Mouse (Mus musculus): ENCODE results near the gene Olfr575. TPM values are rescaled to one million over a fixed set of nuclear protein-coding genes. Genes with fewer than 3 reads are reported as not detected.

The Olfr575 gene
- not detected in 2 replicates for polyA plus RNA-seq (2012)

GRCm38 (mm10) chr7:102958593-102958992 is at the start of gene Olfr575:
Gene Olfr575 (minus strand): TSS chr7:102958775.
- no peak for TF ChIP-seq GATA1 (IDR thresholded peaks at IDR 0.05; ENCODE audit: low read length)

DNA sequence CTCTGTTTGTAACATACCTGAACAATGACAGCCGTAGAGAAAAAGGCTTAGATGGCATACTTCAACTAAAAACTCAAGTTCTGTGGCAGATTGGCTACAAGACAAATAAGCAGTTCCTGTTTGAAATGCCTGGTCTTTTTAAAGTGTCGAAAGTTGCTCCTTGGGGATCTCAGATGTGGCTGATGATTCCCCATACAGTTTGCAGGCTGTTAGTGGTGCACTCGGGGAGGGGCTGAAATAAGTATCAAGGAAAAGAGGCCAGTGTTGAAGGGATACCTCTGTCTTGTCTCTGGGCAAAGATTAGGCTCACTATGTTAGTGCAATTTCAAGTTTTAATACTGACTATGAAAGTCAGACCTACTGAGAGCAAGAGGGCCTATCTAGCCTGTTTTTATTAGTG is 30.6 kb upstream of the Olfr575 start, which contains the start of gene Olfr578:
Gene Olfr578 (minus strand): TSS at position 101 of the 400 bp plus-strand sequence.
- TF ChIP-seq GATA1 (IDR thresholded peaks at IDR 0.05; ENCODE audit: low read length) = no peak

GRCm38 (mm10) chr7:102975843-102976242 is 17.3 kb upstream of the Olfr575 start, which contains the start of gene Olfr577:
Gene Olfr577 (minus strand): TSS chr7:102975943.
- TF ChIP-seq GATA1 (IDR thresholded peaks at IDR 0.05; ENCODE audit: low read length) = no peak

DNA sequence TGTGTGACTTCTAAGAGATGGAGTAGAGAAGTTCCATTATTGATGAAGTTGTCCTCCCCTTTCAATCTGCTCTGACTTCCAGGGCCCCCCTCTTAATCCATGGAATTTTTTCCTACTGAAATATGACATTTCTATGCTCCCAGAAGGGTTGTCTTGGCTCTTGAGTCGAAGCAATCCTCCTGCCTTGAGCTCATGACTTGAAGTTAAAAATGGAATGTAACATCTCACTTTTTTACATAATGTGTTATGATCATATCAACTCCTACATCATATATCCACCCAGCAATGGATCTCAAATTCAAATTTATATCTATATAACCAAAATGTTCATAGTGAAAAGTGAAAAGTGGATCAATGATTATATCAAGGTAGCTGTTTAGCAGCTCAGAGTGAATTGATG is 15.8 kb upstream of the Olfr575 start:
- TF ChIP-seq GATA1 (IDR thresholded peaks at IDR 0.05; ENCODE audit: low read length) = no peak

DNA sequence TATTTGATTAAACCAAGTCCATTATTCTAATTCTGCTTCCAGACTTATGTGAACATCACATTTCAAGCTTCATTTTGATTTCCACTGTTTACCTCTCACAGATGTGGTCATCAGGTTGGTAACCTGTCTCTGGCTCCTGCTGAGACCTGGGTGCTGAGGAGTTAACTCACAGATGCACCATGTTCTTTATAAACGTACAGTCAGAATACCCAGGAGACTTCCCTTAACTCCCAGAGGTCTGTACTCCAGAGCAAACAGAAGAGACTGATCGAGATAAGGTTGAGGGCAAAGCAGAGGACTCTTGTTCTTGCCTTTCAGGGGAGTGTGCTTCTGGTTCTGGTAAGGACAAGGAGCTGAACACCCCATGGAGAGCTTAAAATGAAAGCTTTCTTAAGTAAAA is 3.8 kb upstream of the Olfr575 start, which contains the start of gene Olfr576:
Gene Olfr576 (plus strand): TSS at position 301 of the 400 bp plus-strand sequence.
- TF ChIP-seq GATA1 (IDR thresholded peaks at IDR 0.05; ENCODE audit: low read length) = no peak

DNA sequence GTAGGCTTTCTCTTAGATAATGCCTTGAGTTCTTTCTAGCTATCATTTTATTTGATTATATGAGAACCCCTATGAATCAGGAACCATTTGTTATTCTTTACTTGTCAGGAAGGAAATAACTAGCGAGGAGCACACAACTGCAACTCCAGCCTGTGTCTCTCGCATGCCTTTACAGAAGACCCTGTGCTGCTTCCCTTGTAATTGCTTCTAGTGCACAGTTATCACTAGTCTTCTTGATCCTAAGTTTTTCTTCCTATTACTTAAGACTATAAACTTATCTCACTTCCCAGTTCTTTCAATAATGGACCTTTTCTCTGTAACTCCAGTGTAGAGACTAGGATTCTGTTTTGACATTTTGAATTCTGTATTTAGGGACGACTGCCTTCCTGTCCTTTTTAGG is 438 bp downstream of the Olfr575 start:
- TF ChIP-seq GATA1 (IDR thresholded peaks at IDR 0.05; ENCODE audit: low read length) = no peak

DNA sequence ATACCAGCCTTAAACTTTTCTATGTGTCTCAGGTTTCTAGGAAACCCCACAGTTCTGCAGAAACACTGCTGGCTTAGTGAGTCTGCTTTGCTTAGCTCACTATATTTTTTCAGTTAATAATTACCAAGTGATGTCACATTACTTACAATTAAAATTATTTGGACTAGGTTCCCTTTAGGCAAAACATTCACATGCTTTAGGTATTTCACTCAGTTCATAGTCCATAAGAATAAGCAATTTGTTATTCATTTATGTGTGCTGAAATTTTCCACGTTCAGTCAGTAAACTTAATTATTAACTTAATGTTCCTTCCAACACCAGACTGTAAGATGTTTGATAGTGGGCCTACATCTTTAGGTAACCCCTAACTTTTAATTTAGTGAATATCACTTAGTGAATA is 7.8 kb downstream of the Olfr575 start:
- TF ChIP-seq GATA1 (IDR thresholded peaks at IDR 0.05; ENCODE audit: low read length) = no peak

GRCm38 (mm10) chr7:102948167-102948566 is 10.4 kb downstream of the Olfr575 start, which contains the start of gene Olfr574:
Gene Olfr574 (plus strand): TSS chr7:102948467.
- TF ChIP-seq GATA1 (IDR thresholded peaks at IDR 0.05; ENCODE audit: low read length) = no peak

DNA sequence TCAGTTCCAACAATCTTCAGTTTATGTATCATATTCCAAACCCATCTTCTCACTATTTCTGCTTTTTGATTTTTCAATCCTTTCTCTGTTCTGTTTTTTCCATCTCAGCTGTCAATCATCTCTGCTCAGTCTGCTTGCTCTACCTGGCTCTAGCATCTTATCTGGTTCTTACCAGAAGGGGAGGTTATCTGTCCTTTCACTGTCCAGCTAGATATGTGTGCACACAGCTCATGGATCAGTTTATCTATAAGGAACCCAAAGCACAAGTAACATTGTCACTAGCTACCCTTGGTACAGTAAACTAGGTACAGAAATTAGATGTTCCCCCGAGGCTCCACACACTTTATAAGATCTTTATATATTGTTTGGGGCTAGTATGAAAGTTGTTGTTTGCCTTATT is 15.2 kb downstream of the Olfr575 start:
- no peak for TF ChIP-seq GATA1 (IDR thresholded peaks at IDR 0.05; ENCODE audit: low read length)

DNA sequence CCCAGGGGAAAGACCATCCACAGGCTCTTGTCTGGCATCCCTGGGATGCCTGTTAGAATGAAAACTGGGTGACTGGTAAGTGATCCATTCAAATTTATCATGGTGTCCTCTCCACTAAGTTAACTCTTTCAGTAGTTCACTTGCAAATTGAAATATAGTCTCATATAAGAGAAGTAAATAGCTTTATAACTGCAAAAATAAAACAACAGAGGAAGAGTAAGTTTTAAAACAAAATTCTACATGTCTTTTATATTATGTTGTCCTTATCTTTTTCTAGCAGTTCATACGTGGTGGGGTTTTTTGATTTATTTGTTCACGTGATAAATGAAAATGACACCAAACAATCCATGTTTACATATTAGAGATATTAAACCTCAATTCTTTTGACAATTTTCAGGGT is 16.1 kb downstream of the Olfr575 start, which contains the start of gene Olfr573-ps1:
Gene Olfr573-ps1 (minus strand): TSS at position 101 of the 400 bp plus-strand sequence.
- TF ChIP-seq GATA1 (IDR thresholded peaks at IDR 0.05; ENCODE audit: low read length) = no peak

DNA sequence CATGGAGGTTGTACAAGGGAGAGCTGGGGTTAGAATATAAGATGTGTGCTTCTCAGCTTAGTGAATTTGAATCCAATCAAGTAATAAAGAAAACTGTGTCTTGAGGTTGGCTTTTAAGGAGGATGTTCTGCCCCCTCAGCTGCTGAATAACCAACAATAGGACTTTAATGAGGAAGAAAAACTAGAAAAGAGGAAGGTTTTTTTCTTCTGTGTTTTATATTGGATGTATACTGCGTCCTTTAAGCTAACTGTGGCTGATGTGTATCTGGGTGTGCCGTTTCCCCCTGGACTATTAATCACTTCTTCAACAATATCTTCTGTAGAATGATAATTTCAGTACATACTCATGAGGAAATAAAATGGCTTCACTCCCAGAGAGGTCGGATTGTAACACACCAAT is 31.5 kb downstream of the Olfr575 start:
- TF ChIP-seq GATA1 (IDR thresholded peaks at IDR 0.05; ENCODE audit: low read length) = no peak

DNA sequence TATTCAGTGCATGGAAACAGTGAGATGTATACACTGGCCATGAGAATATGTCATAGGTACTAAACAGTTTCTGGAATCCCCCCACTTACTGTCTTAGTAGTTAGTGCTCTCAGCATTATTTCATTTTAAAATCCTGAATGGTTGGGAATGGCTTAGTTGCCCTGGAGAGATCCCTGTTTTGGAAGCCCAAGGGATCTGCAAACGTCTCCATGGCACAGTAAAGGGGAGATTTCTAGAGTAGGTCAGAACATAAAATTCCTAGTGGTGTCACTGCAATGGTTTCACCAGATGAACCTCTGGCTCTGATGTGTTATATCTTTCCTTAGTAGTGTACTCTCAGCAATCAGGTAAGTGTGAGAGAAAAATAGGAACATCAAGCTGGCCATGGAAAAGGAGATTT is 34.5 kb downstream of the Olfr575 start, which contains the start of gene Olfr572:
Gene Olfr572 (plus strand): TSS at position 301 of the 400 bp plus-strand sequence.
- TF ChIP-seq GATA1 (IDR thresholded peaks at IDR 0.05; ENCODE audit: low read length) = no peak

DNA sequence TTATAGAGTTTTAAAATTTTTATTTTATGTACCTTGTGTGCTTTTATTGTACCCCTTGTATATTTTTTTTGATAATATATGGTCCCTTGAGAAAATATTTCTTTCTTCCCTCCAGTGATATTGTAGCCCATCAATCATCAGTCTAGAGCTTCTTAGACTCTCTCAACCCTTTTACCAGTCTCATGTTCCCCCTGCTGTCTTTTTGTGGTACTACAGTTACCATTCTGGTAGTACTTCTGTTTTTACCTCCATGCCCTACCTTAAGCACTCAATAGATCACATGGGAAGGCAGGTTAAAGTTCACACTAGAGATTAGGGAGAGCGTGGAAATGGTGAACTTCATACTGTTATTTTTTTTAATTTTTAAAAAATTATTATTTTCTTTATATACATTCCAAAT is 38.9 kb downstream of the Olfr575 start:
- no peak for TF ChIP-seq GATA1 (IDR thresholded peaks at IDR 0.05; ENCODE audit: low read length)

DNA sequence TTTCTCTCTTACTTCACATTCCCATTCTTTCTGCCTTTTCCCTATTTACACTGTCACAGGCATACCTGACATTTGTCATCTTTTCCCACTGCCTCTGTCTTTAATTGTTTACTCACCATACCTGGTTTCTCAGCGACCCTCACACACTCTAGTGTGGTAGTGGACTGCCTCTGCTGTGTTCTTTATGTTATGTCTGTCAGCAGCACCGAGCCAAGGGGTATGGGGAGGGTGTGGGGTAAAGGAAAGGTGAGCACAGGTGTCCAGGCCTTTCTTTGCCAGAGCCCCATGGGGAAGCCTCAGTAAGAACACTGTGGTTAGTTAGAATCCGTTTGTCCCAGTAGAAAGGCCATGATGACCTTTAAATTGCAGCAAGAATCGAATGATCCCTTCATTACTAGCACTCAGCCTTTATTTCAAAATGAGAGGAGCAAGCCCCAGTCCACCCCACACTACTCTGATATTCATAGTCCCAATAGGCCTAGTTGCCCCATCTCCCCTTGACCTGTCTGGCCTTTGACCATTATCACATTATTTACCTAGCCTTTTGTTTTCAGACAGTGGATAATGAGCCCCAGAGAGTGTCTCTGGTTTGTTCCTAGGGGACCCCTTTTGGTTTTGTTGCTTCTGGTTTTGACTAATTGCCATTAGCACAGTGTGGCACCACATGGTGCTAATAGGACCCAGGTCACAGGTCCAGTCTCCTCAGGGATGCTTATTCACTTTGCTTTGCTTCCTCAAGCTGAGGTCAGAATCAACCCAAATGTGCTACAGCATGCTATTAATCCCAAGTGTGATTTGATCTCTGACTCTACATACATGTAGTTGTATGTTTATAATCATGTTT is 41.3 kb downstream of the Olfr575 start, which contains the start of gene Olfr571:
Gene Olfr571 (minus strand): TSS at position 505 of the 844 bp plus-strand sequence.
- no peak for TF ChIP-seq GATA1 (IDR thresholded peaks at IDR 0.05; ENCODE audit: low read length)

DNA sequence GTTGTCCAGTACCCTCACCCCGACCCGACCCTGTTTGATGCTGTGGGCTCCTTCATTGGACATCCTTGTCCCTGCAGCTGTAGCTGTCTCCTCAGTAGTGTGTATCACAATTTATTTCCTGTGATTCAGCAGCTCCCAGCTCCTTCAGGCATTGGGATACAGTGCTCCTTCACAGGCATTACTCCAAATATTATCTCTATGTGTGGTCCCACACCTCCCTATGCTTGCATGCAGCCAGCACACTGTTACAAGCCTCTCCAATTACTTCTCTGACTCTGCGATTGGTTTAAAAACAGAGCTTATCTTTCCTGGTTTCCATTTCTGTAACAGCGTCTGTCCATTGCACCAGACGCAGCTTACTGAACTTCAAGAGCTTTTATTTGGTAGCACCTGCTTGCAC is 42.2 kb downstream of the Olfr575 start:
- TF ChIP-seq GATA1 (IDR thresholded peaks at IDR 0.05; ENCODE audit: low read length) = no peak

GRCm38 (mm10) chr7:102915261-102915660 is 43.3 kb downstream of the Olfr575 start:
- no peak for TF ChIP-seq GATA1 (IDR thresholded peaks at IDR 0.05; ENCODE audit: low read length)

Other genes starting within 250 kb of the Olfr575 start
- gene Olfr33, start 239.7 kb downstream of the Olfr575 start, polyA plus RNA-seq (2012) = not detected in 2 replicates
- not detected in 2 replicates for gene Olfr559, start 231.3 kb downstream of the Olfr575 start, polyA plus RNA-seq (2012)
- gene Olfr560, start 199.4 kb downstream of the Olfr575 start, polyA plus RNA-seq (2012) = not detected in 2 replicates
- gene Olfr78, start 199.3 kb downstream of the Olfr575 start, polyA plus RNA-seq (2012) = not detected in 2 replicates
- gene Olfr561, start 187.6 kb downstream of the Olfr575 start, polyA plus RNA-seq (2012) = not detected in 2 replicates
- gene Olfr564, start 155.3 kb downstream of the Olfr575 start, polyA plus RNA-seq (2012) = not detected in 2 replicates
- not detected in 2 replicates for gene Olfr566, start 100.0 kb downstream of the Olfr575 start, polyA plus RNA-seq (2012)
- not detected in 2 replicates for gene Olfr568, start 81.7 kb downstream of the Olfr575 start, polyA plus RNA-seq (2012)
- gene Olfr569, start 67.9 kb downstream of the Olfr575 start, polyA plus RNA-seq (2012) = not detected in 2 replicates
- not detected in 2 replicates for gene Olfr570, start 64.2 kb downstream of the Olfr575 start, polyA plus RNA-seq (2012)
- gene Olfr571, start 41.2 kb downstream of the Olfr575 start, polyA plus RNA-seq (2012) = not detected in 2 replicates
- not detected in 2 replicates for gene Olfr572, start 34.4 kb downstream of the Olfr575 start, polyA plus RNA-seq (2012)
- not detected in 2 replicates for gene Olfr573-ps1, start 16.2 kb downstream of the Olfr575 start, polyA plus RNA-seq (2012)
- gene Olfr574, start 10.3 kb downstream of the Olfr575 start, polyA plus RNA-seq (2012) = not detected in 2 replicates
- gene Olfr576, start 3.9 kb upstream of the Olfr575 start, polyA plus RNA-seq (2012) = not detected in 2 replicates
- gene Olfr577, start 17.2 kb upstream of the Olfr575 start, polyA plus RNA-seq (2012) = not detected in 2 replicates
- not detected in 2 replicates for gene Olfr578, start 30.5 kb upstream of the Olfr575 start, polyA plus RNA-seq (2012)
- not detected in 2 replicates for gene Olfr582, start 79.2 kb upstream of the Olfr575 start, polyA plus RNA-seq (2012)
- gene Olfr583, start 92.5 kb upstream of the Olfr575 start, polyA plus RNA-seq (2012) = not detected in 2 replicates
- not detected in 2 replicates for gene Olfr584, start 123.1 kb upstream of the Olfr575 start, polyA plus RNA-seq (2012)
- not detected in 2 replicates for gene Olfr585, start 138.9 kb upstream of the Olfr575 start, polyA plus RNA-seq (2012)
- not detected in 2 replicates for gene Olfr586, start 166.9 kb upstream of the Olfr575 start, polyA plus RNA-seq (2012)
- not detected in 2 replicates for gene Olfr588-ps1, start 182.1 kb upstream of the Olfr575 start, polyA plus RNA-seq (2012)
- not detected in 2 replicates for gene Olfr589, start 197.6 kb upstream of the Olfr575 start, polyA plus RNA-seq (2012)
- gene Olfr591, start 219.6 kb upstream of the Olfr575 start, polyA plus RNA-seq (2012) = not detected in 2 replicates
- not detected in 2 replicates for gene Olfr592, start 226.0 kb upstream of the Olfr575 start, polyA plus RNA-seq (2012)